Mouse (Mus musculus) limb, embryonic 14.5 days (tissue): ENCODE results near the gene Gm10134. TPM values are rescaled to one million over a fixed set of nuclear protein-coding genes. Genes with fewer than 3 reads are reported as not detected.

Experiments used
- ATAC-seq: fragments of 200-750 bp; cut with Nextera tagmentation; 2 replicates; pipeline ENCODE4 v1.8.0; 2017; ENCODE audit warnings: low read depth, moderate number of reproducible peaks, moderate TSS enrichment; ENCODE audit not compliant: low FRiP score
- DNase-seq: peaks from one replicate; pipeline ENCODE4 v3.0.0-alpha.2; 2015; ENCODE audit warnings: low spot score
- H3K27ac ChIP-seq: fragments of 300-500 bp; sonication (generic); replicated peaks from 2 replicates; pipeline ENCODE4 v1.5.1; 2014; ENCODE audit warnings: low read depth, mild to moderate bottlenecking, low read length, moderate library complexity, mixed read lengths
- H3K27me3 ChIP-seq: fragments of 300-500 bp; sonication (generic); 2 replicates; pipeline ENCODE4 v1.6.1; 2014; ENCODE audit warnings: low read length, mixed read lengths; ENCODE audit not compliant: control insufficient read depth, insufficient read depth
- H3K36me3 ChIP-seq: fragments of 300-500 bp; sonication (generic); 2 replicates; pipeline ENCODE4 v1.6.1; 2014; ENCODE audit warnings: mild to moderate bottlenecking, low read length, moderate library complexity, mixed read lengths; ENCODE audit not compliant: control insufficient read depth, insufficient read depth
- H3K4me1 ChIP-seq: fragments of 300-500 bp; sonication (generic); 2 replicates; pipeline ENCODE4 v1.6.1; 2014; ENCODE audit warnings: antibody characterized with exemption, low read length, mixed read lengths; ENCODE audit not compliant: control insufficient read depth, insufficient read depth
- H3K4me2 ChIP-seq: fragments of 300-500 bp; sonication (generic); replicated peaks from 2 replicates; pipeline ENCODE4 v1.6.1; 2014; ENCODE audit warnings: low read depth, mild to moderate bottlenecking, low read length, moderate library complexity; ENCODE audit not compliant: severe bottlenecking
- H3K4me3 ChIP-seq: fragments of 300-500 bp; sonication (generic); replicated peaks from 2 replicates; pipeline ENCODE4 v1.5.1; 2014; ENCODE audit warnings: low read length
- H3K9ac ChIP-seq: fragments of 300-500 bp; sonication (generic); 2 replicates; pipeline ENCODE4 v1.6.1; 2014; ENCODE audit warnings: mild to moderate bottlenecking, low read depth, low read length, moderate library complexity; ENCODE audit not compliant: severe bottlenecking
- H3K9me3 ChIP-seq: fragments of 300-500 bp; sonication (generic); 2 replicates; pipeline ENCODE4 v1.6.1; 2016; ENCODE audit warnings: low read length; ENCODE audit not compliant: control insufficient read depth
- POLR2A ChIP-seq: fragments of 200-500 bp; IDR thresholded peaks from 2 replicates; pipeline ENCODE4 v1.8.0; 2012; ENCODE audit warnings: inconsistent platforms, mild to moderate bottlenecking, moderate library complexity, borderline replicate concordance; ENCODE audit not compliant: insufficient read depth, insufficient read length; ENCODE audit errors: extremely low read depth
- WGBS: fragments of 180-500 bp; shearing (Covaris S2); extraction: QIAGEN DNeasy Blood & Tissue Kit; methylation state at CpG from one replicate; pipeline ENCODE4 v1.1.7; 2014; 5-methylcytosine and 5-hydroxymethylcytosine counted together
- polyA plus RNA-seq, 2 experiments: library from polyadenylated mRNA; depleted of rRNA in 1 of 2; stranded (reverse) in 1 of 2; unstranded in 1 of 2; fragments of >200 nt; fragmentation: Nextera tagmentation in 1 of 2; extraction: Ambion mirVana in 1 of 2; gene quantifications; 2 replicates each; pipeline versions ENCODE4 v1.2.1 to v1.2.3; 2012 to 2014

Gm10134 gene
- polyA plus RNA-seq, 2 experiments: 0.61 to 1.1 TPM

DNA sequence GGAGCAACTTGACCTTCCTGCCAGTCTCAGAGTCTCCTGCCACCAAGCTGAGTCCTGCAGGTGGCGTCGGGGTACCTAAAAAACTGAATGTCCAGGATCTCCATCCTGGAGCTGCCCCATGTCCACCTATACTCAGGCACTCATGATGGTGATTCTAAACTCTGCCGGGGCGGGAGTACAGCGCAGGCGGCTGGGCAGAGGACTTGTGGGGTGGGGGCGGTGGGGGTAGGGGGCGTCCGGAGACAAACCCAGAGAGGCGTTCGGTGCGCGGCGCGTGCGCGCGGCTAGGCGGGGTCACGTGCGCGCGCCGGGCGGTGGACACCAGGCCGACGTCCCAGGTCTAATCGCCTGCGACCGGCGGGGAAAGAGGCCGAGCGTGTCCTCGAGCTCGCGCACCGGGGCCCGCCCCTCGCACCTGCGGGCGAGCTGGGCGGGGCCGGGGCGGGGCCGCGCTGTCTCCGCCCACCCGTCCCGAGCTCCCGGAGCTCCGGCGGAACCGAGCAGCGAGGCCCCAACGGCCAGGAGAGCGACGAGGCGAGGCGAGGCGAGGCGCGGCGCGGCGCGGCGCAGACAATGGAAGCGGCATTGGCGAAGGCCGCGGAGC, 7.0 kb downstream of the Gm10134 start, which contains the start of gene Ralgds:
TSS of gene Ralgds (plus strand) at position 328 of the 604 bp plus-strand sequence.
- Histone ChIP-seq H3K9ac (peak within 1 kb of the TSS; percentile 88), H3K4me2 (peak within 1 kb of the TSS; percentile 91), H3K27me3 (no peaks in the 10 kb centered on the region), H3K27ac (peak within 1 kb of the TSS; percentile 70), H3K9me3 (no peaks in the 10 kb centered on the region), H3K36me3 (no peaks in the 10 kb centered on the region; the same call in 1 of the 2 replicates), H3K4me1 (peaks cover 15% of the 10 kb centered on the region; the same call in 1 of the 2 replicates), H3K4me3 (peak within 1 kb of the TSS; percentile 81)
- no peak for DNase-seq
- WGBS: 1% methylated on average over 29 of the region's 71 CpGs
- peak; percentile 66 for ATAC-seq
- no peak for TF ChIP-seq POLR2A

DNA sequence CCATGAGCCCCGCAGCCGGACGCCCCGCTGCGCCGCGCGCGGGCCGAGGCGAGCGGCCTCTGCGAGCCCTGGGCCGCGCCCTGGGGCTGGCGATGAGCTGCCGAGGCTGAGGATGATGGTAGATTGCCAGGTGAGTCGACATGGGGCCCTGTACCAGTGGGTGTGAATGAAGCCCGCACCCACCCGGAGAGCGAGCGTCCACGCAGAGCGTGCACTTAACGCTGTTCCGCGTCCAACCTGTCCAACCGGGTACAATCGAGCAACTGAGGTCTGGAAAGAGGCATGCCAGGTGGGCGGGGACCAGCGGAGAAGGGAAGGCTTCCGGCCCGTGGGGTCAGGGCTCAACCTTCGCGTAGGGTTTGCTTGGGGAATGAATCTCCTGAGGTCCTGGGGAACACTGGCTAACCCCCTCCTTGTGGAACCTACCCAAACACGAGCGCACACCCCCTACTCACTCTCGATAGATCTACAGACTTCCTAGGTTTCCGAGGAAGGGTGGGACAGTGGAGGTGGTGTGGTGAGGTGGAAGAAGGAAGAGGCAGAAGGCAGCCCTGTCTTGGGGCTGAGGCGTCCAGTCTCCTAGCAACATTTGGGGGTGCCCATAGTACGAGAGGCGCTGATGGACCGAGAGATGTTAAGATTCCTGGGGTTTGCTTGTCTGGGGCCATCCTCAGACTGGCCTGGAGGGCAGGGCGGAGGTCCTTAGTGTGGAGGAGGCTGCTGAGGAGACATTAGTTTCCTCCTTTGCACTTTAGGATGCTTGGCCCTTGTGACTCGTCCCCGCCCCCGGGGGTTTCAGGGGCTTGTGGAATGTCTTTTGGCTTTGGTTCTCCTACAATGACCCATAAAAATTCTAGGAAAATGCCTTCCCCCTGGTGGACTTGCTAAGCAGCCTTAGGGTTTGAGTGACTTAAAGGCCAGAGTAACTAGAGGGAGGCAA, 7.8 kb downstream of the Gm10134 start:
- peaks cover 21% of the 10 kb centered on the region for H3K4me1 ChIP-seq
- TF ChIP-seq POLR2A: no peak
- H3K9me3 ChIP-seq: no peaks in the 10 kb centered on the region
- H3K9ac ChIP-seq: peak overlapping the region; percentile 88
- no peaks in the 10 kb centered on the region; the same call in 1 of the 2 replicates for H3K36me3 ChIP-seq
- peak overlapping the region; percentile 81 for H3K4me3 ChIP-seq
- no peaks in the 10 kb centered on the region for H3K27me3 ChIP-seq
- peak overlapping the region; percentile 70 for H3K27ac ChIP-seq
- DNase-seq (no peak), ATAC-seq (peak; percentile 23; the same call in 1 of the 2 replicates)
- 4% methylated on average over 45 of the region's 47 CpGs for WGBS
- H3K4me2 ChIP-seq: peak overlapping the region; percentile 91

DNA sequence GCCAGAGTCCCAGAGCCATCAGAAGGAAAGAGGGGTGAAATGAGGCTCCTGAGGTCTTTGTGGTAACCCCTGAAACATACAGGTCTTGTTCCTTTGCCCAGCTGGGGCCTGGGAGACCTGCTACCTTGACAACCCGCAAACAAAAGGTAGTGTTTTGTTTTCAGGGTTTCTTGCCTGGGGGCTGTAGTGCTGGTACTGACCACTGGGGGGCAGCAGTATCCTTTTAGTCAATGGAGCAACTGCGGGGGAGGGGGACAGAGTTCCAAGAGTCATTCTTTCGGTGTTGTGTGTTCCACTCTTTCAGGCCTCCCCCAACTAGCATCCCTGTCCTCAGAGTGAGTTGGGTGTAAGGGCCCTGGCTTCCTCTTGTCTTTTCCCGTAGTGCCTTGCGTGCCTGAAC, 8.6 kb downstream of the Gm10134 start:
- Histone ChIP-seq H3K4me3 (peak overlapping the region; percentile 81), H3K9me3 (no peaks in the 10 kb centered on the region), H3K4me2 (peak overlapping the region; percentile 91), H3K4me1 (peaks cover 21% of the 10 kb centered on the region), H3K27ac (0 out of 2 replicates have a peak overlapping the region, but pooled peaks have one; percentile 9), H3K9ac (peak overlapping the region; percentile 88), H3K27me3 (no peaks in the 10 kb centered on the region), H3K36me3 (no peaks in the 10 kb centered on the region; the same call in 1 of the 2 replicates)
- TF ChIP-seq POLR2A: no peak
- 22% methylated on average over 5 of the region's 5 CpGs for WGBS
- peak; percentile 87 for DNase-seq
- ATAC-seq: no peak

DNA sequence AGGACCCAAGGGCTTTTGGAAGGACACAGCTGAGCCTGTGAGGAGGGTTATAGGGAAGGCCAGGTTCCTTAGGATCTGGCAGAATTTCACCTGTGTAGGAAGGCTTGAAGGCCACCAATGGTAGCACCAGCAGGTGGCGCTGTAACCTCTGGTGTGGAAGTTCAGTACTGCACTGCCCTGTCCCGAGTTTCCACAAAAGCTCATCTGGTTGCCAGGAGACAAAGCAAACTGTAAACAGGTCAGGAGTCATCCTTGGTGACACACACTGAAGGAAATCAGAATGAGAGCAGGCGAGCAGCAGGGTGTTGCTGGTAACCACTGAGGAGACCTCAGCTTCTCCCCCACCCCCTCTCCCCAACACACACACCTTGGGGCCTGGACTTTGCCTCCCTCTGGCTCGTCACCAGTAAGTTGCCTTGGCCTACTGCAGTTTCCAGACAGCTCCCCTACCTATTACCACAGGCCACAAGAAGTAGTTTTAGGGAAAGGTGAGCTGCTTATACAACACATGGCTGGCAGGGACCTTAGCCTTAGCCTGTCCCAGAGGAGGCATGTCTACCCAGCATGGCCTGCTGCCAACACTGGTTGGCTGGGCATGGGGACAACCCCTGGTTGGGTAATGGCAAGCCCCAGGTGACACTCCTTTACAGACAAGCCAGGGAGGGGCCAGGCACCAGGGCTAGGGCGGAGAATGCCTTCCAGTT, 11.5 kb downstream of the Gm10134 start:
- Histone ChIP-seq H3K4me1 (peaks cover 29% of the 10 kb centered on the region), H3K9ac (no peak overlapping the region), H3K4me3 (no peak overlapping the region), H3K9me3 (no peaks in the 10 kb centered on the region), H3K36me3 (no peaks in the 10 kb centered on the region; the same call in 1 of the 2 replicates), H3K4me2 (no peak overlapping the region), H3K27ac (0 out of 2 replicates have a peak overlapping the region, but pooled peaks have one; percentile 21), H3K27me3 (no peaks in the 10 kb centered on the region)
- WGBS: 50% methylated on average over 5 of the region's 5 CpGs
- ATAC-seq (peak; percentile 38; the same call in 1 of the 2 replicates), DNase-seq (peak; percentile 70)
- no peak for TF ChIP-seq POLR2A

DNA sequence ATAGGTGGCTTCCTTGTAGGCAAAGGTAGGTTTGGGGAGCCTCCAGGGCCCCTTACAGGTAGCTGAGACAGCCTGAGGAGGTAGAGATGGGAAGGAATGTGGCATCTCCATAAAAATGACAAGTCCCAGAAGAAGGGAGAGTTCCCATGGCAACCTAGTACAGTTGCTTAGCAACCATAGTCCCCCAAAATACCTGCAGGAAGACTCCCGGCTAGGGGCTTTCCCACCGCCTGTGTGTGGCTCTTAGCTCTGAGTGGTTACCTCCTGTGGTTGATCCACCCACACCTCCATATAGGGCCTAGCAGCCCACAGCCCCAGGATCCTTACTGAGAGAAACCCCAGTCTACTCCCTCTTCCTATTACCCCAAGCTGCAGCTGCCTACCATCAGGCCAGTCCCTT, 12.3 kb downstream of the Gm10134 start:
- ATAC-seq: no peak
- H3K36me3 ChIP-seq: no peaks in the 10 kb centered on the region; the same call in 1 of the 2 replicates
- H3K27ac ChIP-seq: no peak overlapping the region
- no peak for TF ChIP-seq POLR2A
- no peak for DNase-seq
- no peak overlapping the region for H3K9ac ChIP-seq
- WGBS: 27% methylated on average over 2 of the region's 2 CpGs
- no peak overlapping the region for H3K4me3 ChIP-seq
- no peak overlapping the region for H3K4me2 ChIP-seq
- H3K9me3 ChIP-seq: no peaks in the 10 kb centered on the region
- H3K27me3 ChIP-seq: no peaks in the 10 kb centered on the region
- H3K4me1 ChIP-seq: peaks cover 29% of the 10 kb centered on the region
